Mouse (Mus musculus): Measurements from ENCODE around the gene Mfap1a.
A peak's percentile ranks its signal among the peaks of the same experiment; 100 is the strongest.
"Not testable (repeated sequence)": the region's sequence is repeated elsewhere in the genome, so short reads cannot be mapped to it uniquely, and the experiment has no call there.

The Mfap1a gene

GRCm38 (mm10) chr2:121505942-121506882, at the start of gene Mfap1a, which contains the start of gene Wdr76:
Mfap1a (minus strand) TSS chr2:121506665.
Wdr76 (plus strand) TSS chr2:121506723.
- DNase-seq (ENCODE audit: low spot score in 2 of 2): peak; percentile 87 to 89

- peak; percentile 70 to 76 for DNase-seq (ENCODE audit: low spot score in 2 of 2)
Observed at GRCm38 (mm10) chr2:121551271-121551670, 44.8 kb upstream of the Mfap1a start.

DNA sequence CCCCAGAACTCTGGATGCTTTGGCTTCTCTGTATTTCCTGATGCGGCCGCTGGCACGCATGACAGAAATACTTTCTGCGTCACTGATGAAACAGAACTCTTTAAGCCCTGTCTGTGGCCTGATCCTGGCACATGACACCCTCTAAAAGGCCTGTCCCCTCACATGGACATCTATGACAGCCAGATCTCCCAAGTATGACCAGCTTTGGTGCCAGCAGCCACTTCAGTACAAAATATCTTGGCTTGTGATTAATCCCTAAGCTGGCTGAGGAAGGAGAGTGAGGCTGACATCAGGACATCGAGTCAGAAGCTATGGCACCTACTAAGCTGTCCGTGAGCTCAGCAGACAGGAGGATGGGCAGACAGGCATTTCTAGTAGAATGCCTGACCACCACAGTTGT, 43.2 kb upstream of the Mfap1a start:
- DNase-seq (ENCODE audit: low spot score in 2 of 2): peak; percentile 75 to 80

DNA sequence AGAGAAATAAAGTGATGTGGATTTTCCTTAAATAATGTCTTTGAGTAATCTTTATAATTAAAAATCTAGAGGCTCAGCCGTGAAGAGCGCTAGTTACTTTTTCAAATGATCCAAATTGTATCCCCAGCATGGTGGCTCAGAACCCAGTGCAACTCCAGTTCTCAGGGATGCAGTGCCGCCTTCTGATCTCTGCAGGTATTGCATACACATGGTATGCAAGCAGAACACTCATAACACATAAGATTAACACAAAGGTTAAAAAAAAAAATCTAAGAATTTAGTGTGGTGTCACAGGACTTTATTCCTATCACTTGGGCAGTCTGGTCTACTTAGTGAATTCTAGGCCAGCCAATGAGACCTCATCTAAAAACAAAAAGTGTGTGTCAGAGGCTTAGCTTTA, 38.4 kb upstream of the Mfap1a start:
- no peak for DNase-seq (ENCODE audit: low spot score in 2 of 2)

DNA sequence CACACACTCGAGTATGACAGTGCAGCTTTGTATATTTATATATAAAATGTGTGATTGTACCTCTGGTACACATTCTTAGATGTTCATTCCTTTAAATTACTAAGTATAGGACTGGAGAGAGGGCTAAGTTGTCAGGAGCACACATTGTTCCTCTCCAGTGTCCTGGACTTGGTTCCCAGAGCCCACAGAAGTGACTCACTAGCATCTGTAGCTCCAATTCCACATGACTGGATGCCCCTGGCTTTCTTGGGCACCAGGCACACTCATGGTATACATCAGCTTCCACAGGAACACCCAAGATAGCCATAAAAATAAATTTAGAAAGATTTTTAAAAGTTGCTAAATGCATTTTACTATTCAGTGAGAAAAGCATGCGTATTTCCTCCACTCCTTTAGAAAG, 18.6 kb upstream of the Mfap1a start:
- no peak for DNase-seq (ENCODE audit: low spot score in 2 of 2)

DNA sequence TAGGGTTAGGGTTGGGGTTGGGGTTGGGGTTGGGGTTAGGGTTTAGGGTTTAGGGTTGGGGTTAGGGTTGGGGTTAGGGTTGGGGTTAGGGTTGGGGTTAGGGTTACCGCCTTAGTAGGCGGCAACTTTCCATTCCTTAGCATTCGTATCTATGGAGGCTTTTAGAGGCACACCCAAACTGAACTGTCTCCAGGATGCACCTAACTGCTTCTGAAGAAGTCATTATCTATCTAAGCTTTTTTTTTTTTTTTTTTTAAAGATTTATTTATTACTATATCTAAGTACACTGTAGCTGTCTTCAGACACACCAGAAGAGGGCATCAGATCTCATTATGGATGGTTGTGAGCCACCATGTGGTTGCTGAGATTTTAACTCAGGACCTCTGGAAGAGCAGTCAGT, 16.4 kb upstream of the Mfap1a start:
- DNase-seq (ENCODE audit: low spot score in 2 of 2): not testable (repeated sequence)

- DNase-seq (ENCODE audit: low spot score in 2 of 2): no peak
Observed at GRCm38 (mm10) chr2:121522006-121522405, 15.5 kb upstream of the Mfap1a start.

- not testable (repeated sequence) for DNase-seq (ENCODE audit: low spot score in 2 of 2)
Observed at GRCm38 (mm10) chr2:121518711-121519110, 12.2 kb upstream of the Mfap1a start.

- DNase-seq (ENCODE audit: low spot score in 2 of 2): no peak
Observed at GRCm38 (mm10) chr2:121518106-121518505, 11.6 kb upstream of the Mfap1a start.

- DNase-seq (ENCODE audit: low spot score in 2 of 2): no peak
Observed at GRCm38 (mm10) chr2:121514211-121514610, 7.7 kb upstream of the Mfap1a start.

DNA sequence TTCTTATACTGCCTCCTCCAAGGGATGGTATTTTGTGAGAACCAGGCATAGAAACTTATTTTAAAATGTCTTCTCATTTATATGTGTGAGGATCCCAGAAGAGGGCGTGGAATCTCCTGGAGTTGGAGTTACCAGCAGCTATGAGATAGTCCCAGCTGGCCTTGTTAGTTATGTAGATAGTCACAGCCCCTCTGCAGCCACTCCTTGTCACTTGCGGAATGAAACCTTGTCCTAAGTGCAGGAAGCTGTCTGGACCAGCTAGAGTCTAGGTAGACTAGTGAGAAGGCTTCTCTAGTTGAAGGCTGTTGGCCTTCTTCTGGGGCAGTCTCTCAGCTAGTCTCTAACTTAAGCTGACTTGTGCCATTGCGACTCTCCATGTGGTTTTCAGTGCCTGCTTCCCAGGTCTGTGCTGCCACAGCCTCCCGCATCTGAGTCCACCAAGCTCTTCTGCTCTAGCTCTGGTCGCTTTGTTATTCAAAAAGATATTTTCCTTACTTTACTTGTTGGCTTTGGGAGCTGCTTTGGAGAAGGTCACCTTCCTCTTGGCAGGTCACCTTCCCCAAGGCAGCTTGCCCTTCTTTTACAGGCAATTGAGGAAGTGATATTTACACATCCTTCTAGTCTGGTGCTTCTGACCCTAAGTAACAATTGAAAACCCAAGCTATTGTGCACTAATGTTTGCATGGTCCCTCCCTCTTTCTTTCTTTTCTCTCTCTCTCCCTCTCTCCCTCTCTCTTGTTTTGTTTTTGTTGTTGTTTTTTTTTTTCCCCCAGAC, 6.7 kb upstream of the Mfap1a start:
- DNase-seq (ENCODE audit: low spot score in 2 of 2): not testable (repeated sequence)

DNA sequence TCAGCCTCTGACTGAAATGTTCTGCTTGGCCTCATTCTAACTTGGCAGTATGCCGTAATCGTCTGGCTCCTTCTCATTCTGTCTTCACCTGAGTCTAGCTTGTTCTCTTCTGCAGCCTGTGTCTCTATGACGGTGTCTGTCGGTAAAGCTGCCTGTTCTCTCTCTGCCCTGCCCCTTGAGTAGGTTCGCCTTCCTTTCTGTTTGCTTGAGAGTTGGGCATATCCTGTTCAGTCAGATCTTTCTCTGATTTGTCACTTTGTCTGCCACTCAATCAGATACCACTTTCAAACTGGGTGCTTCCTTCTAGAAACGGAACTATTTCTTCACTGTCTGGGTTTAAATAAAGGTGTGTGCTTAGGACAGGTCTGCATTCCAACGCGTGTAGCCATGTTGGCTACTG, 4.9 kb upstream of the Mfap1a start:
- DNase-seq (ENCODE audit: low spot score in 2 of 2): no peak

DNA sequence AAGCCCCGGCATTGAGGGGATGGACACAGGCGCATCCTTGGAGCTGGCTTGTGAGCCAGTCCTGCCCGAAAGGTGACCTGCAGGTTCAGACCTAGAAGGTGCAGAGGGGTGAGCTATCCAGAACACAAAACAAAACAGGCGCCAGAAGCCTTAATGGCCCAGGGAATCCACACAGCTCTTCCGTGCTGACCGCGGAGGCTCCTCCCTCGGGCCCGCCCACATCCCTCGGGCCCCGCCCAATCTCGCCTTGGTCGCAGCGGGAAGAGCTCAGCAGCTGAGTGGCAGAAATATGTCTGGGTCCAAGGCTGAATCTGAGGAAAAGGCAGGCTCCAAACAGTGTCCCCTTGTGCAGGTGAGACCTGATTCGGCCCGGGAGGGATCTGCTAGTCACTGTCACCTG, 3.1 kb upstream of the Mfap1a start:
- peak; percentile 35 to 52 for DNase-seq (ENCODE audit: low spot score in 2 of 2)

GRCm38 (mm10) chr2:121507951-121508330, 1.5 kb upstream of the Mfap1a start:
- no peak for DNase-seq (ENCODE audit: low spot score in 2 of 2)

GRCm38 (mm10) chr2:121507173-121507950, 897 bp upstream of the Mfap1a start:
- DNase-seq (ENCODE audit: low spot score in 2 of 2): no peak

DNA sequence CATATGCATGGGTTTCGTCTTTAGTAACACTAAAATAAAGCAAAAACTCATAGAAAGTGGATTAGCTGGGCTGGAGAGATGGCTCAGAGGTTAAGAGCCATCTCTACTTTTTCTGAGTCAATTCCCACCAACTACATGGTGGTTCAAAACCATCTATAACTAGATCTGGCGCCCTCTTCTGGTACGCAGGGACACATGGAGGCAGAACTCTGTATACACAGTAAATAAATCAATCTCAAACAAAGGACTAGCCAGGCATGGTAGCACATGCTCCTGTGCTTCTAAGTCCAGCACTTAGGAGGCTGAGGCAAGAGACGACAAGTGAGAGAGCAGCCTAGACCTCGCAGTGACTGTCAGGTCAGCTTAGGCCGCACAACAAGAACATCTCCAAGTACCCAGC, 4.9 kb downstream of the Mfap1a start:
- not testable (repeated sequence) for DNase-seq (ENCODE audit: low spot score in 2 of 2)

DNA sequence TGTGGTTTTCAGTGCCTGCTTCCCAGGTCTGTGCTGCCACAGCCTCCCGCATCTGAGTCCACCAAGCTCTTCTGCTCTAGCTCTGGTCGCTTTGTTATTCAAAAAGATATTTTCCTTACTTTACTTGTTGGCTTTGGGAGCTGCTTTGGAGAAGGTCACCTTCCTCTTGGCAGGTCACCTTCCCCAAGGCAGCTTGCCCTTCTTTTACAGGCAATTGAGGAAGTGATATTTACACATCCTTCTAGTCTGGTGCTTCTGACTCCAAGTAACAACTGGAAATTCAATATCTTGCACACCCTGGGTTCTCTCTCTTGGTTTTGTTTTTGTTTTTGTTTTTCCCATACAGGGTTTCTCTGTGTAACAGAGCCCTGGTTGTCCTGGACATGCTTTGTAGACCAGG, 22.1 kb downstream of the Mfap1a start:
- not testable (repeated sequence) for DNase-seq (ENCODE audit: low spot score in 2 of 2)

DNA sequence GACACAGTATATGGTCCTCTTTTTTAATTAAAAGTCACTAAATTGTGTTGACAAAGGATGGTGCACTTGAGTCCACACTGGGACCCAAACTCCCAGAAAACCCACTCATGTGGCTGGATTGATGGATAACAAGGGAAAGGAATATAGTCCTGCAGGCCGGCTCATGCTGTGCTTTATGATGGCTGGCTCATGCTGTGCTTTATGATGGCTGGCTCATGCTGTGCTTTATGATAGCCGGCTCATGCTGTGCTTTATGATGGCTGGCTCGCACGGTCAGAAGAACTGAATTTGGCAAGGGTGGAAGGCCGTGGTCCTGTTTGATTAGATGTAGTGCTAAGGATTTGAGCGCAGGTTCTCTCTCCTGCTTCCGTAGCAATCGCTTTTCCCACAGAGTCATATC, 22.9 kb downstream of the Mfap1a start:
- no peak for DNase-seq (ENCODE audit: low spot score in 2 of 2)

DNA sequence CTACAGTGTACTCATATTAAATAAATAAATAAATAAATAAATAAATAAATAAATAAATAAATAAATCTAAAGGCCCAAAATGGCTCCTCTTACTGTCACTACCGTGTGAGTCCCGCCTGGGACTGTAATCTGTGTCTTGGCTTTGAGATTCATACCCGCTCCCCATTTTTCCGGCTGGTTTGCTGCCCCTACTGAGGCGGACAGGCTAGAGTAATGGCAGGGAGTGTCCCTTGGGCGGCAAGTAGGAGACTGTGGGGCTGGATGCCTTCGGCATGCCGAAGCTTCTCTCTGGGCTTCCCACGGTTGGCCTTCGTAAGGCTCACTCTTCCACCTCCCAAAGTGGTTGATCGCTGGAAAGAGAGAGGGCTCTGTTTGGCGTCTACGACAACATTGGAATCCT, 25.5 kb downstream of the Mfap1a start:
- DNase-seq (ENCODE audit: low spot score in 2 of 2): not testable (repeated sequence)

GRCm38 (mm10) chr2:121480498-121480897, 26.0 kb downstream of the Mfap1a start:
- no peak for DNase-seq (ENCODE audit: low spot score in 2 of 2)

GRCm38 (mm10) chr2:121477491-121478266, 28.8 kb downstream of the Mfap1a start:
- no peak for DNase-seq (ENCODE audit: low spot score in 2 of 2)
